Mouse (Mus musculus) spleen, adult 2 months (tissue): ENCODE measurements around the gene Cmip.

Experiments
- CTCF ChIP-seq: fragments of 200-500 bp; IDR thresholded peaks from 2 replicates; pipeline ENCODE4 v1.5.1; 2011; ENCODE audit warnings: mild to moderate bottlenecking, inconsistent platforms; ENCODE audit not compliant: insufficient read depth, insufficient read length, insufficient replicate concordance; ENCODE audit errors: extremely low read depth
- POLR2A ChIP-seq: fragments of 200-500 bp; IDR thresholded peaks from 2 replicates; pipeline ENCODE4 v1.6.1; 2011; ENCODE audit warnings: low read depth, low read length, inconsistent platforms

DNA sequence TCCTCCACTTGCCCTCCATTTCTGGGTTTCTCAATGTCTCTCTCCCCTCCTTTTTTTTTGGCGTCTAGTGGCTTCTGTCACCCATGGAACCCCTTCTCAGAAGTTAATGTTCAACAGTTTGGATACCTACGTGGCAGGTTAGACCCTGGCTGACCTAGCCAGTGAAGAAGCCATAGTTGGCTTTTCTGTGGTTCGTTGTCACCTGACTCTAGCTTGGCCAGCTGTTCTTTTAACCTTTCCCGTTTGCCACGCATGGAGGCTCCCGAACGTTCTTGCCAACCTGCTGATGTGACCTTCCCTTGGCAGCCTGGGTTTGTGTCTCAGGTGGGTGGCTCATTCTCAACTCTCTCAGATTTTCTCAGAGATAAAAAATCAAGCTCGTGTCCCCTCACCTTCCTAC, 60.6 kb downstream of the Cmip start:
- TF ChIP-seq CTCF (no peak), POLR2A (no peak)
